Mouse (Mus musculus): Measurements from ENCODE around the gene Gm21992.

The Gm21992 gene

DNA sequence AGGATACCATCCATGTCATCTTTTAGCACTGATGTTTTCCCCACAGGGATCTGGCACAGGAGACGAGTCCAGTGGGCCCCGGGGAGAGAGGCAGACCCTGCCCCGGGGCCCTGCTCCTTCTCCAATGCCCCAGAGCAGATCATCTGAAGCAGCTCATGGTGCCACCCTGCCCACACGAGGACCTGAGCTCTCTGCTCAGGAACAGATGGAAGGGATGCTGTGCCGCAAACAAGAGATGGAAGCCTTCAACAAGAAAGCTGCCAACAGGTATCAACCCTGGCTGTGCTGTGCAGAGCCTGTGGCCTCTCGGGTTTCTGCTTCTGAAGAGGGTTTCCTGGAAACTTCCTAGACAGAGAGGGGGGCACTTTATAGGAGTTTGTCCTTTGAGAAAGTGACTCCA is 61.4 kb downstream of the Gm21992 start:
- DNase-seq (ENCODE audit: low read depth, low spot score): no peak

DNA sequence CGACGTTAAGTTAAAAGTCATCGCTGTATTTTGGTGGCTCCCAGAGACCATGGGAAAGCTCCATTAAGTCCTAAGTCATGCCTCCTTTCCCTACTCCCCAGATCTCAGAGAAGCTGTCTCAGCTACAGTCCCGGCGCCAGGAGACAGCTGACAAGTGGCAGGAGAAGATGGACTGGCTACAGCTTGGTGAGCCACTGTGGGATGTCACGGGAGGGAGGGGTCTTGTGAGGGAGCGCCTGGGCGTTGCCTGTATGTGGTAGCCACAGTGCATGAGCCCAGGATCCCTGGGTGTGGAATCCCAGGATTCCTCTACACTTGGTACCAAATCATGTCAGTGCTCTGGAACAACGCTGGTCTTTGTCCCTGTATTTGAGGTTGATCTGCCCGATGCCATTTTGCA is 62.9 kb downstream of the Gm21992 start:
- DNase-seq (ENCODE audit: low read depth, low spot score): no peak

DNA sequence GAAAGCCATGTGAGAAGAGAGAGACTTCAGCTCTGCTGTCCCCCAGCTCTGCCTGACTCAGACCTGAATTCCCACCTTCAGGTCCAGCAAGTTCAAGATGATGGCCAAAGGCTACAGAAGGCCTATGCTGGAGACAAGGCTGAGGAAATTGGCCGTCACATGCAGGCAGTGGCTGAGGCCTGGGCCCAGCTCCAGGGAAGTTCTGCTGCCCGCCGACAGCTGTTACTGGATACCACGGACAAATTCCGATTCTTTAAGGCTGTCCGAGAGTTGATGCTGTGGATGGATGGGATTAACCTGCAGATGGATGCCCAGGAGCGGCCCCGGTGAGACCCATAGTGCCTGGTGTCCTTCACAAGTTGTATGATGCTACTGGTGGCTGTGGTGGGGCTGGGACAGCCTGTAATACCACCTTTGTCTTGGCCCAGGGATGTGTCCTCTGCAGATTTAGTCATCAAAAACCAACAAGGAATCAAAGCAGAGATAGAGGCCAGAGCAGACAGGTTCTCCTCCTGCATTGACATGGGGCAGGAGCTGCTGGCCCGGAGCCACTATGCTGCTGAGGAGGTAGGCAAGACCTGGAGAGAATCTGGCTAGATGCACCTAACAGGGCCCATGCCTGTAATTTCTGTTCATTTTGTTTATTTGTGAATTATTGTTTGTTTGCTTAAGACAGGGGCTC is 63.6 kb downstream of the Gm21992 start:
- no peak for DNase-seq (ENCODE audit: low read depth, low spot score)

DNA sequence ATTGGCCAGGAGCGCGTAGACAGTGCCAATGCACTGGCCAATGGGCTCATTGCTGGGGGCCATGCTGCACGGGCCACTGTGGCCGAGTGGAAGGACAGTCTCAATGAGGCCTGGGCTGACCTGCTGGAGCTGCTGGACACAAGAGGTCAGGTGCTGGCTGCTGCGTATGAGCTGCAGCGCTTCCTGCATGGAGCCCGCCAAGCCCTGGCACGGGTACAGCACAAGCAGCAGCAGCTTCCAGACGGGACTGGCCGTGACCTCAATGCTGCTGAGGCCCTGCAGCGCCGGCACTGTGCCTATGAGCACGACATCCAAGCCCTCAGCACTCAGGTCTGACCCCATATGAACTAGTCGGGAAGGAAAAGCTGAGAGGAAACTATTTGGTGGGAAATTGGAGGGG is 64.8 kb downstream of the Gm21992 start:
- DNase-seq (ENCODE audit: low read depth, low spot score): no peak

DNA sequence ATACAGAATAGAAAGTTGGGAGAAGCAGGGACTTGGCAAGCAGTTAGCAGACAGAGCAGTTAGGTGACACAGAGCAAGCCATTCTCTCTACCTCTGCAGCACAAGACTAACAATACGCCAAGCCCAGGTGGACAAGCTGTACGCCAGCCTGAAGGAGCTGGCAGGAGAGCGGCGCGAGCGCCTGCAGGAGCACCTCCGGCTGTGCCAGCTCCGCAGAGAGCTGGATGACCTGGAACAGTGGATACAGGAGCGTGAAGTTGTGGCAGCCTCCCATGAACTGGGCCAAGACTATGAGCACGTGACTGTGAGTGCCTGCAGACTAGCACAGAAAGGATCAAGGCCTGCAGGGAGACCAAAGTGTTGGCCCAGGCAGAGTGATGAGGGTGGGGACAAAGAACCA is 65.7 kb downstream of the Gm21992 start:
- DNase-seq (ENCODE audit: low read depth, low spot score): no peak

DNA sequence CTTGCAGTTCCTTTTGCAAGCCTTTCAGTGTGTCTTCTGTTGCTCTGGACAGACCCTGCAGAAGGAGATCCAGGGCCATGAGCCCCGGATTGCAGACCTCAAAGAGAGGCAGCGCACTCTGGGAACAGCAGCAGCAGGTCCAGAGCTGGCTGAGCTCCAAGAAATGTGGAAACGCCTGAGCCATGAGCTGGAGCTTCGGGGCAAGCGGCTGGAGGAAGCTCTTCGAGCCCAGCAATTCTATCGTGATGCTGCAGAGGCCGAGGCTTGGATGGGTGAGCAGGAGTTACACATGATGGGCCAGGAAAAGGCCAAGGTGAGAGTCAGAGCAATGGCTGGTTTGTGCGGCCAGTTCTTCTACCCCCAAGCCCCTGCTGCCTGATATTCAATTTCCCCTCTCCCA is 66.4 kb downstream of the Gm21992 start:
- no peak for DNase-seq (ENCODE audit: low read depth, low spot score)

DNA sequence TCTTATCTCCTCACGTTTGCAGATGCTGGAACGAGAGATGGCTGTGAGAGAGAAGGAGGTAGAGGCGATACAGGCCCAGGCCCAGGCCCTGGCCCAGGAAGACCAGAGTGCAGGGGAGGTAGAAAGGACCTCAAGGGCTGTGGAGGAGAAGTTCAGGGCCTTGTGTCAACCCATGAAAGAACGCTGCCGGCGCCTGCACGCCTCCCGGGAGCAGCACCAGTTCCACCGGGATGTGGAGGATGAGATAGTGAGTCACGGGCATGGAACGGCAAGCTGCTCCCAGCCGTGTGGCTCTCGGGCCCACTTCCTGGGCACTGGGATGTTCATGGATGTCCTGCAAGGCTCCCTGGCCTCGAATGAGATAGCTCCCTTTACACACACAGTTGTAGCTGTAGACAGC is 67.4 kb downstream of the Gm21992 start:
- DNase-seq (ENCODE audit: low read depth, low spot score): no peak

DNA sequence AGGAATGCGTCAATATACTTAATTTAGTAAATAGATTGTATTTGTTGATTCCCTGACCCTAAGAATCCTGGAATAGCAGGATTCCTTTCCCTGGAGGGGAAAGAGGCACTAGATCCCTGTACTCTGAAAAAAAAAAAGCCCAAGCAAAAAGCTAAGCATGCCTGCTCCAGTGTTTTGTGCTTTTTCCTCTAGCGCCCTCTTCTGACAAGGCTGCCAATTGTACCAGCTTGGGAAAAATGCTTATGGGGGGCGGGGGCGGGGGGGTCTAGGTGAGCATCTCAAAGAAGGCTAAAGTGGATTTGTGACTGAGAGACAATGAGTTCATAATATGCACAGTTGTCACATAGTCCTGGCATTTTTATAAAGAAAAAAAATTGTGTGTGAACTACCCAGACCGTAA is 67.9 kb downstream of the Gm21992 start:
- DNase-seq (ENCODE audit: low read depth, low spot score): peak; percentile 33

DNA sequence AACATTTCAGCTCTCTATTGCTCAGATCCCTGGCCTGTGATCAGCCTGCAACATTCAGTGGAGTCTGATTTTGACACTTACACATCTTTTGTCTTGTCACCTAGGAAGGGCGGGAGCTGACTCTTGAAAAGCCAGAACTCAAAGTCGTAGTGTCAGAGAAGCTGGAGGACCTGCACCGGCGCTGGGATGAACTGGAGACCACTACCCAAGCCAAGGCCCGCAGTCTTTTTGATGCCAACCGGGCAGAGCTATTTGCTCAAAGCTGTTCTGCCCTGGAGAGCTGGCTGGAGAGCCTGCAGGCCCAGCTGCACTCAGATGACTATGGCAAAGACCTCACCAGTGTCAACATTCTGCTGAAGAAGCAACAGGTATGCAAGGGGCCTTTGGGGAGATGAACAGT is 69.2 kb downstream of the Gm21992 start:
- DNase-seq (ENCODE audit: low read depth, low spot score): no peak

DNA sequence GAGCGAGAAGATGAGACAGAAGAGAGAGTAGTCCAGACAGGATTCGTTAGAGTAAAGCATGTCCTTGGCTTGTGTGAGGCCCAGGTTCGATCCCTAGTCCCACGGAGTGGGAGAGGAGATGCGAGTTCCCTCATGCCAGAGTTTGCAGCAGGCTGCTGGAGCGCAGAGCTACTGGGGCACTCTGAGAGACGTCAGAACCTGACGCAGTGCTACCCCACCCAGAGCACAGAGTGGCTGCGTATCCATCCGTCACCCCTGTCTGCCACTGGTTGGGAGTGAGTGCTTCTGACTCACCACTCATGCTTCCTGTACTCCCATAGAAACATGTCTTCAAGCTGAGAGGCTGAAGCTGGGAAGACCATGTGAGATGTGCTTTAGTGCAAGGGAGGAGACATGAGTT is 69.9 kb downstream of the Gm21992 start:
- no peak for DNase-seq (ENCODE audit: low read depth, low spot score)

DNA sequence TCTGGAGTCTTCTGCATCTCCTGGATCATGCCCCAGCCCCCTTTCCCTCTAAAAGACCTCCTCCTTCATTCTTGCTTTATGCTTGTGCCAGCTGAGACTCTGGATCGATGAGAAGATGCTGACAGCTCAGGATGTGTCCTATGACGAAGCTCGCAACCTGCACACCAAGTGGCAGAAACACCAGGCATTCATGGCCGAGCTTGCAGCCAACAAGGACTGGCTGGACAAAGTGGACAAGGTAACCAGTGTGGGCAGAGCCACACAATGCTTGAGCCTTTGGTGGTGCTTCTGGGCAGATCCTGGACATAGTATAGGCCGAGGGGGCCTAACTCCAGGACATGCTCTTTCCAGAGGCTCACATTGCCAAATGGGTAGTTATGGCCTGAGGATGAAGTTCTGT is 71.7 kb downstream of the Gm21992 start:
- no peak for DNase-seq (ENCODE audit: low read depth, low spot score)

DNA sequence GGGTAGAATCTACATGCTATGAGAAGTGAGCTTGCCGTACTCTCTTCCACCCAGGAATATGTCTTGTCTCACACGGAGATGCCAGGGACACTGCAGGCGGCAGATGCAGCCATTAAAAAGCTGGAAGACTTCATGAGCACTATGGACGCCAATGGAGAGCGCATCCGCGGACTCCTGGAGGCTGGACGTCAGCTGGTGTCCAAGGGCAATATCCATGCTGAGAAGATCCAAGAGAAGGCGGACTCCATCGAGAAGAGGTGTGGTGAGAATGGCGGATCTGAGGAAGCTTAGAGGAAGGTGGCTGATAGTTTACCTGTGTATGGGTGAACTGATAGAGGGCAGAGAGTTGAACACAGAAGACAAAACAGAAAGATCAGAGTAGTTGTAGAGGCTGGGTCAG is 72.4 kb downstream of the Gm21992 start:
- no peak for DNase-seq (ENCODE audit: low read depth, low spot score)

DNA sequence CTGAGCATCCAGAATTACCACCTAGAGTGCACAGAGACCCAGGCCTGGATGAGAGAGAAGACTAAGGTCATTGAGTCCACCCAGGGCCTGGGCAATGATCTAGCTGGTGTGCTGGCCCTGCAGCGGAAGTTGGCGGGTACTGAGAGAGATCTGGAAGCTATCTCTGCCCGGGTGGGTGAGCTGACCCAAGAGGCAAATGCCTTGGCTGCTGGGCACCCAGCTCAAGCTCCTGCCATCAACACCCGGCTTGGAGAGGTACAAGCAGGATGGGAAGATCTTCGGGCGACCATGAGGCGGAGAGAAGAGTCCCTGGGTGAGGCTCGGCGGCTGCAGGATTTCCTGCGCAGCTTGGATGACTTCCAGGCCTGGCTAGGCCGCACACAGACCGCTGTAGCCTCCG is 73.5 kb downstream of the Gm21992 start:
- DNase-seq (ENCODE audit: low read depth, low spot score): peak; percentile 23

DNA sequence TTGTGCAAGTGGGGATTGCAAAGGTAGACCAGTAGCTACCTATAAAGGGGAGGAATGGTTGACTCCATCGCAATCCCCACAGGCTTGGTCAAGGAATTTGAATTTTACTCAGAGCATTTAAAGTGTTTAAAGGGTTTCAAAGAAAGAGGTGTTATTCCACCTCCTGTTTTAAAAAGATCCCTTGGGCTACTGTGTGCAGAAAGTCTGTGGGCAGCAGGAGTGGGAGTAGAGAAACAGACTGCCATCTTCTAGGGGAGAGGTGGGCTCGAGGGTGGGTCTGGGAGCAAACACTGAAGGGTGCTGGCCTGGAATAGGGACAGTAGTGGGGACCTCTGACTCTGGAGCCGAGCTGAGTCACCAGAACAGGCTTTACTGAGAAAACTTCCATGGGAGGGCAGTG is 78.4 kb downstream of the Gm21992 start:
- no peak for DNase-seq (ENCODE audit: low read depth, low spot score)

DNA sequence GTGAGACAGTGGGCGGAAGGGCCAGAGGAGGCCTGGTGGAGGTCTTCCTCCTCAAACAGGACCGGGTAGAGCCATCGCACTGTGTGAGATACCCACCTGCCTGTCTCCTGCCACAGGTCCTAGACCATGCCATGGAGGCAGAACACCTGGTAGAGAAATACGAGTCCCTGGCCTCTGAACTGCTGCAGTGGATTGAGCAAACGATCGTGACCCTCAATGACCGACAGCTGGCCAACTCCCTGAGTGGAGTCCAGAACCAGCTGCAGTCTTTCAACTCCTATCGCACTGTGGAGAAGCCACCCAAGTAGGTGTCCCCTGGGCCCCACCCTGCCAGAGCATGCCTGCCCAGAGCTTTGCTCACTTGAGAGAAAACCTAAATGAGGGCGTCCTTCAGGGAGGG is 82.2 kb downstream of the Gm21992 start:
- DNase-seq (ENCODE audit: low read depth, low spot score): no peak

DNA sequence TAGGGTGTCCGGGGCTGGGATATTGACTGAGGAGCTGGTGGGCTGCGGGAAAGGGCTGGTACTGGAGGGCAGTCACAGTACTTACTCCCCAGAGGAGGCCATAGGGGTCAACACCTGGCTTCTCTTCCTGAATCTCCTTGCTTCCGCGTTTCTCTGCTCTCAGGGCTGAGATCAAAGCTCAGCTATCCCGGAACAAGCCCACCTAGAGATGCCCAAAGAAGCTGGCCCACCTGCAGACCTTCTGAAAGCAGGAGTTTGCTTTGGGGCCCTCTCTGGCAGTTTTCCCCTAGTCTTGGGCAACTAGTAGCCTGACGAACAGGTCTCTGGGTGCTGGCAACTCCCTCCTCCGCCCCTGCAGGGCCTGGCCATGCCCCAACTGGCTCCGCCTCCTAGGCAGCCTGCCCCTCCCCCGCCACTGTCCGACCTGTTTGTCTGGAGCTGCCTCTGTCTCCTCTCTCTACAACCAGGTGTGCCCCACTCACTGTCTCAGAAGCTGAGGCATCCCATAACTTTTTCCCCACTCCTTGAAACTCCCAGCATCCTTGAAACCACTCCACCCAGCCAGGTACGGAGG is 90.7 kb downstream of the Gm21992 start:
- DNase-seq (ENCODE audit: low read depth, low spot score): peak; percentile 30

DNA sequence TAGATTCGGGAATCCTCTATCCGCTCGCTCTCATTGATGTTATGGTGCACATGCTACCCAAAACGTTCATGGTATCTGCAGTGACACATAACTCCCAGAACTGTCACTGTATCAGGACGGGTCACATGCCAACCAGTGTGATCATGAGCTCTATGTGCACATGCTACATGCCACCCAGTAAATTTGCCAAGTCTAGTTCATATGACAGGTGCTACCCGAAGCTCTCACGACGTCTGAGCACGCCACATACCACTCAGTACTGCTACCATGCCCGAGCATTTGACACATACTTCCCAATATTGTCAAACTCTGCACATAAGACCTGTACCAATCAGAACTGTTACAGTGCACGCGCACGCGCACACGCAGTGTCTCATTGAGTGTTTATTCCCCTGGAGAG is 91.3 kb downstream of the Gm21992 start:
- DNase-seq (ENCODE audit: low read depth, low spot score): no peak

DNA sequence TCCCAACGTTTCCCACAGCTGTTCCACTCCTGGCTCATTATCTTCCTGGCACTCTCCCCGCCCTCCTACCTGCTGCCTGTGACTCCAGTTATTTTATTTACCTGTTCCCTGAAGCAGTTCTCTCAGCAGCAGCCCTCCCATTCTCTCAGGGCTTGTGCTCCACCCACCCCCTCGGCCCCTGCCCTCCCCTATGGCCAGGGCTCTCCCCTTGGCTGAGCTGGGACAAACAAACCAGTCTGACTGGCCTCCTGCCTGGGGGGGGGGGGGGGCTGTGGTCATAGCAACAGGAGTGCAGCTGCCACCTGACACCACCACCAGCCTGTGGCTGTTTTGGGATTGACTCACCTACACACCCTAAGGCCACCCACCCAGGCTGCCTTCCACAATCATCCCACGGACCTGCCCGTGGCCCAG is 92.1 kb downstream of the Gm21992 start:
- DNase-seq (ENCODE audit: low read depth, low spot score): no peak

DNA sequence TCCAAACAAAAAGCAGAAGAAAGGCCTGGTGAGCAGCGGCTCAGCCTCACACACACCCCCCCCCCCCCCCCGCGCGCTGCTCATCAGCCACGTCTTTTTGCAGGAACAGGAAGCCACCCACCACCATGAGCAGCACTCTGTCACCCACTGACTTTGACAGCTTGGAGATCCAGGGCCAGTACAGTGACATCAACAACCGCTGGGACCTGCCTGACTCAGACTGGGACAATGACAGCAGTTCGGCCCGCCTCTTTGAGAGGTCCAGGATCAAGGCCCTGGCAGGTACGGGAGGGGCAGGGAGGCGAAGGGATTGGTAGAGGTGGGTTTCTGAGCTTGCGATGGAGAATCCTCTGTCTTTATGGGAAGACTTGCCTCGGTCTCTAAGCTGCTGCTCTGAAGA is 92.7 kb downstream of the Gm21992 start:
- no peak for DNase-seq (ENCODE audit: low read depth, low spot score)

DNA sequence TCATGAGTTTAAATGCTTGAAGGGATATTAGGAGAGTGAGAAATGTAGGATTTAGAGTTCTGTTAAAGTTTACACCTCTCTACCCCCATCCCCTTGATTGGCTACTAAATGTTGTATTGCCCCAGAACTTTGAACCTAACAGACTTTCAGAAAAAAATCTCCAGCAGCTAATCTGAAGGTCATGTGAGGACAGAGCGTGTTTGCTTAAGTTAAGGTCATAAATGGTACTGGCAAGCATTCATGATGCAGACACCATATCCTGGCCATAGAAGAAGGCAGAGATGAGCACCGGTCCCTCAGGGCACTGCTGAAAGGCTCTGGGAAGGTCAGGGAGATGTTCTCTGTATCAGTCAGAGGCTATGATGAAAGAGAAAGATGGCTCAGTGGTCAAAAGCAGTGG is 94.1 kb downstream of the Gm21992 start:
- DNase-seq (ENCODE audit: low read depth, low spot score): no peak

DNA sequence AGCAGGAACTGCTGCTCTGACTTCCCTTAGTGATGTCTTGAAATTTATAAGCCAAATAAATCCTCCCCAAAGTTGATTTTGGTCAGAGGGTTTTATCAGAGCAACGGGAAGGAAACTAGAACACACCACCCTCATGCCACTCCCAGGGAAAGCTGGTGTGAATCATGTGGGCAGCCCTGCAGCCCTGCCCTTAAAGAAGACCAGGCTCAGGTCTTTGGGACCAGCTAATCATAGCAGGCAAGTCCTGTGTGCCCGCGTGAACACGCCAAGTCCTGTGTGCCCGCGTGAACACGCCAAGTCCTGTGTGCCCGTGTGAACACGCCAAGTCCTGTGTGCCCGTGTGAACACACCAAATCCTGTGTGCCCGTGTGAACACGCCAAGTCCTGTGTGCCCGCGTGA is 94.7 kb downstream of the Gm21992 start:
- DNase-seq (ENCODE audit: low read depth, low spot score): no peak

DNA sequence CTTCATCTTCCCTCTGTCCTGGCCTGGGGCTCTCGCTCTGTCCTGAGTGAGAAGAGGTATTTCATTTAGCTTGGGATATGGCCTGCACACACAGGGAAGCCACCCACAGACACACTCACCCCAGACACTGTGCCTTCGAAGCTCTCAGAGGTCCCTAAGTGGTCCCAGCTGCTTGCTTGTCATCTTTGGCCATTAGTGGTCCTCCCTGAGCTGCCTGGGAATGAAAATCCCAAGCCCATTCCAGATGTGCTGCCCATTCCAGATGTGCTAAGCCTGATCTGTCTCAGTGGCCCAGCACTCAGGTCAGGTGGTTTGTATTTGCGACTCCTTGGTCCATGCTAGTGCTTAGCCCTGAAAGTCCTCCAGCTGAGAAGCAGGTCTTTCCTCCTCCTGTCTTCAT is 97.5 kb downstream of the Gm21992 start:
- DNase-seq (ENCODE audit: low read depth, low spot score): no peak

DNA sequence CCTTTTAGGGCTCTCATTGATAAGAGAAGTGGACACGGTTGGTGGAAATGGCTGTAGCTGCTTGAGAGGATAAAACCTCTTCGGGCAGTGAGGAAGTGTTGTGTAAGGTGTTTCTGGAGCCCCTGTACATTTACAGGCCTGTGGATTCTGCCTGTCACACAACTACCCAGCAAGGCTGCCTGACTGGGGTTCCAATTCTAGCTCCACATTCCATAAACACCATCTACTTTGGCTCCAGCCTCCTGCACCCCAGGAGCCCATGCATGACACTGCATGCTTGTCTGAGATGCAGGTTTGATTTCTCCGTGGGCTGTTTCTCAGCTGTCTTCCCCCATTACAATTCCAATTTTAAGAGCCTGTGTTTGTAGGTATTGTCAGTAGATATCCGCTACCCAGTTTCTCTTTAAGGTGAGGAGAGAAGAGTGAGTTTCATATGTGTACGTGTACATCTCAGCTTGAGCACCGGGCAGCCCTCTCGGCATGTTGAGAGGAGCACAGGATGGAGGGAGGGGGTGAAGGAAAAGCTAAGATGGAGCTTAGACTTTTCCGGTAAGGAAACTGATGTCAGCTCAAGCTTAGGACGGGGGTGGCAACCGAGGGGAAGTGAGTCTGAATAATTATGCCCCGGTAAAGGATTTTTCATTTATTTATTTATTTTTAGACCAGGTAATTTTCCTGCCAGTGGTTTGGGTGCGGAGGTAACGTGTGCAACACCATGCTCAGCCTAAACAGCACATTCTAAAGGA is 98.5 kb downstream of the Gm21992 start:
- no peak for DNase-seq (ENCODE audit: low read depth, low spot score)
